Comparison of ENCODE assay signal across 26 mouse cellular contexts in genomic region chr17:29586921-29587320, GRCm38 (mm10). TPM values are rescaled to one million over a fixed set of nuclear protein-coding genes. Genes with fewer than 3 reads are reported as not detected.
DNase-seq lines count a peak whose midpoint lies in the region; ATAC-seq and TF ChIP-seq lines count a peak whose summit lies in the region.
"Had no signal": no experiment of that assay in that cellular context is flagged by ENCODE, and none has a peak within 500 bp of the region (broad histone marks: within the 10 kb centered on the region; RNA-seq: fewer than 3 reads in every experiment).

No protein-coding gene starts in this region.

- TF ChIP-seq CTCF in E14TG2a.4 (conservative IDR thresholded peaks at IDR 0.05; ENCODE audit: low read length) = no peak

- ATAC-seq in embryonic facial prominence, embryonic 14.5 days (ENCODE audit: low read depth) = no peak
- ATAC-seq in midbrain, embryonic 11.5 days (ENCODE audit: low FRiP score) = no peak
- no peak for ATAC-seq in midbrain, embryonic 15.5 days (replicated peaks)
- peak; percentile 53 for ATAC-seq in intestine, embryonic 16.5 days
- ATAC-seq in CD4-positive, CD25-positive, alpha-beta regulatory T cell, adult 4 months = no peak
- ATAC-seq: activated CD4-positive, CD25-positive, alpha-beta regulatory T cell, adult 4 months; forebrain, embryonic 13.5 days; forebrain, embryonic 16.5 days; Patski had no signal

- peaks cover 27% of the 10 kb centered on the region; the same call in 1 of the 2 replicates for H3K36me3 ChIP-seq in embryonic facial prominence, embryonic 14.5 days (ENCODE audit: control insufficient read depth, insufficient read depth, low read length)
- peaks cover 44% of the 10 kb centered on the region for H3K36me3 ChIP-seq in embryonic facial prominence, embryonic 10.5 days (replicated peaks)
- no peaks in the 10 kb centered on the region for H3K36me3 ChIP-seq in midbrain, embryonic 11.5 days (ENCODE audit: control insufficient read depth, insufficient read depth, low read length)
- H3K36me3 ChIP-seq in midbrain, embryonic 15.5 days (replicated peaks) = no peaks in the 10 kb centered on the region
- peaks cover 37% of the 10 kb centered on the region for H3K36me3 ChIP-seq in E14TG2a.4 (ENCODE audit: insufficient read depth, low read length)
- peaks cover 2% of the 10 kb centered on the region; the same call in 1 of the 2 replicates for H3K36me3 ChIP-seq in intestine, embryonic 16.5 days (ENCODE audit: control insufficient read depth, insufficient read depth, low read length)

- no peaks in the 10 kb centered on the region for H3K27me3 ChIP-seq in embryonic facial prominence, embryonic 14.5 days (replicated peaks; ENCODE audit: control insufficient read depth, insufficient read depth, low read length)
- no peaks in the 10 kb centered on the region for H3K27me3 ChIP-seq in embryonic facial prominence, embryonic 10.5 days (replicated peaks; ENCODE audit: low read depth, poor library complexity, severe bottlenecking)
- no peaks in the 10 kb centered on the region for H3K27me3 ChIP-seq in midbrain, embryonic 11.5 days (ENCODE audit: control insufficient read depth, insufficient read depth, low read length)
- no peaks in the 10 kb centered on the region for H3K27me3 ChIP-seq in midbrain, embryonic 15.5 days (replicated peaks)
- no peaks in the 10 kb centered on the region for H3K27me3 ChIP-seq in E14TG2a.4 (ENCODE audit: insufficient read depth, low read length)
- no peaks in the 10 kb centered on the region for H3K27me3 ChIP-seq in intestine, embryonic 16.5 days (replicated peaks; ENCODE audit: control insufficient read depth, insufficient read depth, low read length)
- H3K27me3 ChIP-seq: embryonic facial prominence, embryonic 13.5 days; forebrain, embryonic 13.5 days; Patski had no signal

- peak; percentile 29 for DNase-seq in embryonic facial prominence, embryonic 14.5 days (ENCODE audit: low spot score)
- DNase-seq in embryonic facial prominence, embryonic 10.5 days (ENCODE audit: low spot score) = no peak
- peak; percentile 67 for DNase-seq in midbrain, embryonic 11.5 days (ENCODE audit: low spot score, missing footprints)
- DNase-seq in frontal cortex, adult 2 months (ENCODE audit: extremely low spot score in 1 of 2, low spot score in 1 of 2) = no peak
- DNase-seq: adrenal gland, adult 8-10 months; adrenal gland, postnatal 14 days; adrenal gland, postnatal 36 days; B cell, adult 2 months; cerebellum, adult 11-12 months; cerebellum, adult 2 months; cerebellum, adult 9-10 months; cerebellum, postnatal 10 days; cerebellum, postnatal 25 days had no signal

- 77% methylated on average over 9 of the region's 9 CpGs for WGBS in embryonic facial prominence, embryonic 14.5 days
- 89% methylated on average over 9 of the region's 9 CpGs for WGBS in embryonic facial prominence, embryonic 10.5 days
- WGBS in midbrain, embryonic 11.5 days = 87% methylated on average over 9 of the region's 9 CpGs
- WGBS in midbrain, embryonic 15.5 days = 85% methylated on average over 9 of the region's 9 CpGs
- WGBS in intestine, embryonic 16.5 days = 75% methylated on average over 9 of the region's 9 CpGs

- H3K4me1 ChIP-seq in embryonic facial prominence, embryonic 14.5 days (ENCODE audit: control insufficient read depth, insufficient read depth, low read length) = no peaks in the 10 kb centered on the region
- H3K4me1 ChIP-seq in embryonic facial prominence, embryonic 10.5 days = peaks cover 21% of the 10 kb centered on the region
- no peaks in the 10 kb centered on the region for H3K4me1 ChIP-seq in midbrain, embryonic 11.5 days (ENCODE audit: control insufficient read depth, insufficient read depth, low read length)
- peaks cover 4% of the 10 kb centered on the region; the same call in 1 of the 2 replicates for H3K4me1 ChIP-seq in midbrain, embryonic 15.5 days
- peaks cover 23% of the 10 kb centered on the region for H3K4me1 ChIP-seq in E14TG2a.4 (replicated peaks; ENCODE audit: low read depth, low read length)
- H3K4me1 ChIP-seq in intestine, embryonic 16.5 days (ENCODE audit: control insufficient read depth, insufficient read depth, low read length) = peaks cover 6% of the 10 kb centered on the region; the same call in 1 of the 2 replicates

- no peak overlapping the region for H3K4me2 ChIP-seq in embryonic facial prominence, embryonic 14.5 days (ENCODE audit: low read depth, low read length)
- H3K4me2 ChIP-seq in midbrain, embryonic 11.5 days = no peak overlapping the region
- no peak overlapping the region for H3K4me2 ChIP-seq in midbrain, embryonic 15.5 days
- H3K4me2 ChIP-seq in intestine, embryonic 16.5 days (ENCODE audit: low read depth, low read length) = no peak overlapping the region
- H3K4me2 ChIP-seq: embryonic facial prominence, embryonic 13.5 days; forebrain, embryonic 13.5 days had no signal

- H3K9me3 ChIP-seq in embryonic facial prominence, embryonic 14.5 days (ENCODE audit: control insufficient read depth, low read length) = no peaks in the 10 kb centered on the region
- no peaks in the 10 kb centered on the region for H3K9me3 ChIP-seq in embryonic facial prominence, embryonic 10.5 days
- no peaks in the 10 kb centered on the region for H3K9me3 ChIP-seq in midbrain, embryonic 11.5 days (ENCODE audit: control insufficient read depth, low read length)
- no peaks in the 10 kb centered on the region for H3K9me3 ChIP-seq in midbrain, embryonic 15.5 days
- no peaks in the 10 kb centered on the region for H3K9me3 ChIP-seq in E14TG2a.4 (ENCODE audit: low read length)
- no peaks in the 10 kb centered on the region for H3K9me3 ChIP-seq in intestine, embryonic 16.5 days (ENCODE audit: control insufficient read depth, low read length)
- H3K9me3 ChIP-seq: embryonic facial prominence, embryonic 13.5 days; forebrain, embryonic 13.5 days; G1E had no signal

- no peak overlapping the region for H3K9ac ChIP-seq in embryonic facial prominence, embryonic 14.5 days (ENCODE audit: low read depth, low read length)
- no peak overlapping the region for H3K9ac ChIP-seq in midbrain, embryonic 11.5 days (ENCODE audit: low read length)
- no peak overlapping the region for H3K9ac ChIP-seq in midbrain, embryonic 15.5 days
- H3K9ac ChIP-seq in intestine, embryonic 16.5 days (ENCODE audit: low read depth, low read length) = no peak overlapping the region
- H3K9ac ChIP-seq: embryonic facial prominence, embryonic 13.5 days; forebrain, embryonic 13.5 days had no signal

- no peak overlapping the region for H3K27ac ChIP-seq in embryonic facial prominence, embryonic 14.5 days (replicated peaks; ENCODE audit: low read depth, low read length)
- no peak overlapping the region for H3K27ac ChIP-seq in embryonic facial prominence, embryonic 10.5 days (replicated peaks)
- H3K27ac ChIP-seq in midbrain, embryonic 11.5 days (ENCODE audit: low read depth, low read length) = no peak overlapping the region
- no peak overlapping the region for H3K27ac ChIP-seq in midbrain, embryonic 15.5 days
- H3K27ac ChIP-seq in intestine, embryonic 16.5 days (ENCODE audit: low read length) = no peak overlapping the region
- H3K27ac ChIP-seq: embryonic facial prominence, embryonic 13.5 days; forebrain, embryonic 13.5 days had no signal

- no peak overlapping the region for H3K4me3 ChIP-seq in embryonic facial prominence, embryonic 14.5 days (ENCODE audit: low read depth, low read length)
- H3K4me3 ChIP-seq in embryonic facial prominence, embryonic 10.5 days = no peak overlapping the region
- no peak overlapping the region for H3K4me3 ChIP-seq in midbrain, embryonic 11.5 days (ENCODE audit: low read depth, low read length)
- H3K4me3 ChIP-seq in midbrain, embryonic 15.5 days = no peak overlapping the region
- H3K4me3 ChIP-seq in E14TG2a.4 (replicated peaks; ENCODE audit: low read length) = 0 out of 2 replicates have a peak overlapping the region, but pooled peaks have one; percentile 7
- no peak overlapping the region for H3K4me3 ChIP-seq in intestine, embryonic 16.5 days (ENCODE audit: low read length)
- H3K4me3 ChIP-seq: embryonic facial prominence, embryonic 13.5 days; forebrain, embryonic 13.5 days had no signal

RNA-seq across cellular contexts. Expression of gene Rnf8, which starts 27.7 kb away (rescaled TPM):
- polyA plus RNA-seq in embryonic facial prominence, embryonic 14.5 days (2014; fragmentation: Nextera tagmentation; extraction: Ambion mirVana) = 66.0 and 68.1 TPM in 2 replicates
- polyA plus RNA-seq in embryonic facial prominence, embryonic 10.5 days (2016; fragmentation: Nextera tagmentation; extraction: Ambion mirVana) = 117 and 119 TPM in 2 replicates
- polyA plus RNA-seq in midbrain, embryonic 11.5 days (2014; fragmentation: Nextera tagmentation; extraction: Ambion mirVana) = 106 and 111 TPM in 2 replicates
- 85.6 and 88.0 TPM in 2 replicates for polyA plus RNA-seq in midbrain, embryonic 15.5 days (2015; fragmentation: Nextera tagmentation; extraction: Ambion mirVana)
- polyA plus RNA-seq in intestine, embryonic 16.5 days (2015; fragmentation: Nextera tagmentation; extraction: Ambion mirVana) = 51.0 and 55.9 TPM in 2 replicates
- polyA plus RNA-seq in CD4-positive, CD25-positive, alpha-beta regulatory T cell, adult 4 months (2017; shearing (Covaris generic)) = 10 to 100 TPM; 18.9 to 23.2 TPM
- polyA plus RNA-seq in frontal cortex, adult 2 months (2012; rRNA removed) = 61.7 and 62.8 TPM in 2 replicates

RNA-seq across cellular contexts. Expression of gene Gm28043, which starts 27.8 kb away (rescaled TPM):
- 2.2 and 2.6 TPM in 2 replicates for polyA plus RNA-seq in embryonic facial prominence, embryonic 14.5 days (2014; fragmentation: Nextera tagmentation; extraction: Ambion mirVana)
- polyA plus RNA-seq in embryonic facial prominence, embryonic 10.5 days (2016; fragmentation: Nextera tagmentation; extraction: Ambion mirVana) = 2.3 and 3.5 TPM in 2 replicates
- polyA plus RNA-seq in midbrain, embryonic 11.5 days (2014; fragmentation: Nextera tagmentation; extraction: Ambion mirVana) = 2.2 and 2.7 TPM in 2 replicates
- polyA plus RNA-seq in midbrain, embryonic 15.5 days (2015; fragmentation: Nextera tagmentation; extraction: Ambion mirVana) = 1.8 and 2.2 TPM in 2 replicates
- 1.3 and 2.0 TPM in 2 replicates for polyA plus RNA-seq in intestine, embryonic 16.5 days (2015; fragmentation: Nextera tagmentation; extraction: Ambion mirVana)
- 1 to 10 TPM; 4.6 to 4.8 TPM for polyA plus RNA-seq in CD4-positive, CD25-positive, alpha-beta regulatory T cell, adult 4 months (2017; shearing (Covaris generic))
- 2.7 and 3.3 TPM in 2 replicates for polyA plus RNA-seq in frontal cortex, adult 2 months (2012; rRNA removed)

RNA-seq across cellular contexts. Expression of gene Tmem217, which starts 34.7 kb away (rescaled TPM):
- 0.18 and 0.30 TPM in 2 replicates for polyA plus RNA-seq in embryonic facial prominence, embryonic 14.5 days (2014; fragmentation: Nextera tagmentation; extraction: Ambion mirVana)
- 1.0 and 1.5 TPM in 2 replicates for polyA plus RNA-seq in embryonic facial prominence, embryonic 10.5 days (2016; fragmentation: Nextera tagmentation; extraction: Ambion mirVana)
- 0.14 and 0.51 TPM in 2 replicates for polyA plus RNA-seq in midbrain, embryonic 11.5 days (2014; fragmentation: Nextera tagmentation; extraction: Ambion mirVana)
- polyA plus RNA-seq in midbrain, embryonic 15.5 days (2015; fragmentation: Nextera tagmentation; extraction: Ambion mirVana) = 1.5 and 1.7 TPM in 2 replicates
- 0.33 and 0.87 TPM in 2 replicates for polyA plus RNA-seq in intestine, embryonic 16.5 days (2015; fragmentation: Nextera tagmentation; extraction: Ambion mirVana)
- under 1 TPM in 1 of 2 experiments, not detected in 1; 0.62 TPM for polyA plus RNA-seq in CD4-positive, CD25-positive, alpha-beta regulatory T cell, adult 4 months (2017; shearing (Covaris generic))
- polyA plus RNA-seq in frontal cortex, adult 2 months (2012; rRNA removed) = 0.16 and 0.88 TPM in 2 replicates
- polyA plus RNA-seq: G1E had no signal

RNA-seq across cellular contexts. Expression of gene Tbc1d22b, which starts 37.3 kb away (rescaled TPM):
- 12.3 and 12.6 TPM in 2 replicates for polyA plus RNA-seq in embryonic facial prominence, embryonic 14.5 days (2014; fragmentation: Nextera tagmentation; extraction: Ambion mirVana)
- 18.4 and 19.5 TPM in 2 replicates for polyA plus RNA-seq in embryonic facial prominence, embryonic 10.5 days (2016; fragmentation: Nextera tagmentation; extraction: Ambion mirVana)
- 16.8 and 18.8 TPM in 2 replicates for polyA plus RNA-seq in midbrain, embryonic 11.5 days (2014; fragmentation: Nextera tagmentation; extraction: Ambion mirVana)
- 29.9 and 31.0 TPM in 2 replicates for polyA plus RNA-seq in midbrain, embryonic 15.5 days (2015; fragmentation: Nextera tagmentation; extraction: Ambion mirVana)
- 12.4 and 12.6 TPM in 2 replicates for polyA plus RNA-seq in intestine, embryonic 16.5 days (2015; fragmentation: Nextera tagmentation; extraction: Ambion mirVana)
- polyA plus RNA-seq in CD4-positive, CD25-positive, alpha-beta regulatory T cell, adult 4 months (2017; shearing (Covaris generic)) = 10 to 100 TPM in 1 of 2 experiments, 1 to 10 TPM in 1; 9.5 to 11.2 TPM
- polyA plus RNA-seq in frontal cortex, adult 2 months (2012; rRNA removed) = 35.5 and 35.8 TPM in 2 replicates

RNA-seq across cellular contexts. Expression of gene Gm17657, which starts 37.5 kb away (rescaled TPM):
- polyA plus RNA-seq in embryonic facial prominence, embryonic 14.5 days (2014; fragmentation: Nextera tagmentation; extraction: Ambion mirVana) = not detected in 2 replicates
- polyA plus RNA-seq in embryonic facial prominence, embryonic 10.5 days (2016; fragmentation: Nextera tagmentation; extraction: Ambion mirVana) = not detected in 2 replicates
- not detected in 2 replicates for polyA plus RNA-seq in midbrain, embryonic 11.5 days (2014; fragmentation: Nextera tagmentation; extraction: Ambion mirVana)
- polyA plus RNA-seq in midbrain, embryonic 15.5 days (2015; fragmentation: Nextera tagmentation; extraction: Ambion mirVana) = not detected in 2 replicates
- not detected in 2 replicates for polyA plus RNA-seq in intestine, embryonic 16.5 days (2015; fragmentation: Nextera tagmentation; extraction: Ambion mirVana)
- not detected for polyA plus RNA-seq in CD4-positive, CD25-positive, alpha-beta regulatory T cell, adult 4 months (2017; shearing (Covaris generic))
- polyA plus RNA-seq in frontal cortex, adult 2 months (2012; rRNA removed) = not detected in 2 replicates
- polyA plus RNA-seq: cerebellum, adult 2 months; cortical plate, adult 2 months; embryonic facial prominence, embryonic 11.5 days; embryonic facial prominence, embryonic 13.5 days; forebrain, embryonic 11.5 days; forebrain, embryonic 13.5 days; forebrain, embryonic 16.5 days; G1E; Patski had no signal

Comparison
In these comparisons a context has a peak if more than half of its experiments do, and no peak if none do; other contexts are left out.
1. DNase-seq: peak in embryonic facial prominence, embryonic 14.5 days (single experiment) and midbrain, embryonic 11.5 days (single experiment); none in embryonic facial prominence, embryonic 10.5 days (single experiment) and frontal cortex, adult 2 months (0 of 2).